Mouse (Mus musculus): ENCODE data around the gene Foxm1. TPM values are rescaled to one million over a fixed set of nuclear protein-coding genes. Genes with fewer than 3 reads are reported as not detected.

The Foxm1 gene
- polyA plus RNA-seq, 1 experiment from 2014 or later = 5.7 TPM

DNA sequence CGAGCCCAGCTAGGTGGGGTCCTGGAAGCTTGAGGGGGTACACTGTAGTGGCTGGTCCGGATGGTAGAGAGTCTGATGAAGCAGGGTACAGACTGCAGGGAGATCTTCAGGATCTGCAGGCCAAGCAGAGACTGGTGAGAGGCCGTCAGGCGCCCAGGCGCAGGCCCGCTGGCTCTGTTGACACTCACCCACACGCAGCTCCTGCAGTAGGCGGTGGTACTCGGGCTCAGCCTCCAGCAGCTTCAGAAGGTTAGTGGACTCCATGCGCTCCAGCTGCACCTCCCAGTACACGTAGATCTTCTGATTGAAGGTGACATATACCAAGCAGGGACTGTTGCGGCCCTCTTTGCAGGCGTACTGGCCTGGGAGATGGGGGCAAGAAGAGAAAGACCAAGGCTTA is 47.5 kb downstream of the Foxm1 start:
- Histone ChIP-seq H3K9ac (ENCODE audit: low read length) (no peak overlapping the region), H3K9me3 (ENCODE audit: control insufficient read depth, low read length) (no peaks in the 10 kb centered on the region), H3K4me2 (replicated peaks; ENCODE audit: low read depth) (no peak overlapping the region), H3K36me3 (ENCODE audit: control insufficient read depth, insufficient read depth, low read length) (peaks cover 19% of the 10 kb centered on the region), H3K4me1 (replicated peaks; ENCODE audit: control insufficient read depth, insufficient read depth) (no peaks in the 10 kb centered on the region), H3K27me3 (ENCODE audit: control insufficient read depth, insufficient read depth, low read length) (no peaks in the 10 kb centered on the region), H3K27ac (replicated peaks) (no peak overlapping the region), H3K4me3 (ENCODE audit: low read depth, low read length) (no peak overlapping the region)
- DNase-seq (ENCODE audit: low spot score) (no peak), ATAC-seq (ENCODE audit: low FRiP score, low TSS enrichment) (peak; percentile 22; the same call in 1 of the 2 replicates)
- 94% methylated on average over 13 of the region's 13 CpGs for WGBS
- no peak for TF ChIP-seq EP300 (optimal IDR thresholded peaks at IDR 0.05)
- TF ChIP-seq CTCF (IDR thresholded peaks at IDR 0.05; ENCODE audit: low read depth) = no peak

DNA sequence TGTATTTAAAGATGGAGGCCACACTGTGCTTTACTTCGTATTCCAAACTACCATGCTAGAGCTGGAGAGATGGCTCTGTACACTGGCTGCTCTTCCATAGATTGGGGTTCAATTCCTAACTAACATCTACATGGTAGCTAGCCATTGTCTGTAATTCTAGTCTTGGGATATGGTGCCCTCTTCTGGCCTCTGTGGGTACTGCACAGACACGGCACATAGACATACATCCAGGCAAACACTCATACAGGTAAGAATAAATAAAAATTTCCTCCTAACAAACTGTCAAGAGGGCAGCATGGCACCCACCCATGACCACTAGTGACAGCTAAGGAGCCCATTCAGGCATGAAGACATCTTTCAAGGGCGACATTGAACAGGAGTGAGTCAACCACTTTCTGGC is 48.3 kb downstream of the Foxm1 start:
- TF ChIP-seq CTCF (IDR thresholded peaks at IDR 0.05; ENCODE audit: low read depth) (peak; percentile 94), EP300 (optimal IDR thresholded peaks at IDR 0.05) (no peak)
- ATAC-seq (ENCODE audit: low FRiP score, low TSS enrichment) (0 out of 2 replicates have a peak, but pooled peaks have one; percentile 41), DNase-seq (ENCODE audit: low spot score) (peak; percentile 80)
- no peak overlapping the region for H3K9ac ChIP-seq (ENCODE audit: low read length)
- no peak overlapping the region for H3K4me2 ChIP-seq (replicated peaks; ENCODE audit: low read depth)
- WGBS = 15% methylated on average over 3 of the region's 3 CpGs
- no peak overlapping the region for H3K27ac ChIP-seq (replicated peaks)
- no peaks in the 10 kb centered on the region for H3K4me1 ChIP-seq (replicated peaks; ENCODE audit: control insufficient read depth, insufficient read depth)
- no peaks in the 10 kb centered on the region for H3K27me3 ChIP-seq (ENCODE audit: control insufficient read depth, insufficient read depth, low read length)
- peaks cover 19% of the 10 kb centered on the region for H3K36me3 ChIP-seq (ENCODE audit: control insufficient read depth, insufficient read depth, low read length)
- H3K9me3 ChIP-seq (ENCODE audit: control insufficient read depth, low read length) = no peaks in the 10 kb centered on the region
- no peak overlapping the region for H3K4me3 ChIP-seq (ENCODE audit: low read depth, low read length)

DNA sequence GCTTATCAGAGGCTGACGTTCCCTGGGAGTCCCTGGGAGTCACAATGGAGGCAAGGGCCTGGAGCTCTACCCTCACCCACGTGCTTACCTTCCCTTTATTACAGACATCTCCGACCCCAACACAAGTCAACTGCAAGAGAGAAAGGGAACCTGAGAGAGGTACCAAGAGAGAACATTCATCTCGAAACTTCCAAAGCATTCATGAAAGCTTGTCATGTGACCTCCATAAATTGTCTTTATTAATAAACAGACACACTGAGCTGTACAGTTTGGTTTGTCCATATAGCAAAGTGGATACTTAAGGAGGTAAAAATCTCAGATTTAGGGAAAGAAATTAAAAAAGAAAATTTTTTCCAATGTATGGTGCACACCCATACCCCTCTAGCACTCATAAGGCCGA is 53.4 kb downstream of the Foxm1 start:
- H3K4me3 ChIP-seq (ENCODE audit: low read depth, low read length) = no peak overlapping the region
- no peaks in the 10 kb centered on the region for H3K9me3 ChIP-seq (ENCODE audit: control insufficient read depth, low read length)
- H3K4me1 ChIP-seq (replicated peaks; ENCODE audit: control insufficient read depth, insufficient read depth) = no peaks in the 10 kb centered on the region
- H3K9ac ChIP-seq (ENCODE audit: low read length) = no peak overlapping the region
- 84% methylated on average over 5 of the region's 5 CpGs for WGBS
- no peak overlapping the region for H3K27ac ChIP-seq (replicated peaks)
- H3K4me2 ChIP-seq (replicated peaks; ENCODE audit: low read depth) = no peak overlapping the region
- H3K27me3 ChIP-seq (ENCODE audit: control insufficient read depth, insufficient read depth, low read length) = no peaks in the 10 kb centered on the region
- peaks cover 9% of the 10 kb centered on the region; the same call in 1 of the 2 replicates for H3K36me3 ChIP-seq (ENCODE audit: control insufficient read depth, insufficient read depth, low read length)
- ATAC-seq (ENCODE audit: low FRiP score, low TSS enrichment) = no peak
- DNase-seq (ENCODE audit: low spot score) = no peak
- TF ChIP-seq EP300 (optimal IDR thresholded peaks at IDR 0.05) (no peak), CTCF (IDR thresholded peaks at IDR 0.05; ENCODE audit: low read depth) (no peak)

DNA sequence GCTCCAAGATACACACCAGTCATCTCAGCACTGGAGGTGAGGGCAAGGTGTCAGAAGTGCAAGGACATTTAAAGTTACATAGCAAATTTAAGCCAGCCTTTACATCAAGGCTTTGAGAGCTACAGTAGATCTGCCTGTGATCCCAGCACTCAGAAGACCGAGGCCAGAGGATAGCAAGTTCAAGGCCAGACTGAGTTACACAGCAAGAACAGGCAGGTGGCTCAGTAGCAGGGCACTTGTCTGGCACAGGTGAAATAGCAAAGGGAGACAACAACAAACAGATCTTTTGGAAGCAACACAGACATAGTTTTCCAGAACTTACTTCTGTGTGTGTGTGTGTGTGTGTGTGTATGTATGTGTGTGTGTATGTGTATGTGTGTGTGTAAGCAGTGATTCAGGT is 55.3 kb downstream of the Foxm1 start:
- Histone ChIP-seq H3K4me2 (replicated peaks; ENCODE audit: low read depth) (no peak overlapping the region), H3K27me3 (ENCODE audit: control insufficient read depth, insufficient read depth, low read length) (no peaks in the 10 kb centered on the region), H3K9me3 (ENCODE audit: control insufficient read depth, low read length) (no peaks in the 10 kb centered on the region), H3K4me3 (ENCODE audit: low read depth, low read length) (no peak overlapping the region), H3K9ac (ENCODE audit: low read length) (no peak overlapping the region), H3K4me1 (replicated peaks; ENCODE audit: control insufficient read depth, insufficient read depth) (no peaks in the 10 kb centered on the region), H3K27ac (replicated peaks) (no peak overlapping the region), H3K36me3 (ENCODE audit: control insufficient read depth, insufficient read depth, low read length) (no peaks in the 10 kb centered on the region)
- TF ChIP-seq CTCF (IDR thresholded peaks at IDR 0.05; ENCODE audit: low read depth) (no peak), EP300 (optimal IDR thresholded peaks at IDR 0.05) (no peak)
- WGBS = 85% methylated on average over 1 of the region's 1 CpGs
- DNase-seq (ENCODE audit: low spot score) (no peak), ATAC-seq (ENCODE audit: low FRiP score, low TSS enrichment) (no peak)

DNA sequence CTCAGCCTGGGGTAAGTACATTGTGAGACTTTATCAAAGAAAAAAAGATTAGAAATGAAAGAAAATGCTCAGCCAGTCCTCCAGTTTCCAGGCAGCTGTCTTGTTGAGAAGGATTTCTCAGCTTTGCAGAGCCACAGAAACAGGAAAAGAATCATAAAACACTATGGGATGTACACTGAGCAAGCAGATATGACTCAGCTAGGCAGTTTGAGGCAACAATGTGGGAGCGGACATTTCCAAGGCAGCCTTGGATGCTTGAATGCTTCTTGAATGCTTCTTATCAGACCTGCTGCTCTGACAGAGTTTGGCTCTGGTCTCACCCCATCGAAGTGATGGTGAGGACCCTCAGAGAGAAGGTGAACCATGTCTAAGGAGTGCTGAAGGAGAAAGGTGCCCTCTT is 58.3 kb downstream of the Foxm1 start:
- no peak for DNase-seq (ENCODE audit: low spot score)
- no peaks in the 10 kb centered on the region for H3K27me3 ChIP-seq (ENCODE audit: control insufficient read depth, insufficient read depth, low read length)
- no peak for ATAC-seq (ENCODE audit: low FRiP score, low TSS enrichment)
- TF ChIP-seq EP300 (optimal IDR thresholded peaks at IDR 0.05) (no peak), CTCF (IDR thresholded peaks at IDR 0.05; ENCODE audit: low read depth) (no peak)
- no peak overlapping the region for H3K4me2 ChIP-seq (replicated peaks; ENCODE audit: low read depth)
- H3K4me3 ChIP-seq (ENCODE audit: low read depth, low read length) = no peak overlapping the region
- H3K36me3 ChIP-seq (ENCODE audit: control insufficient read depth, insufficient read depth, low read length) = no peaks in the 10 kb centered on the region
- no peak overlapping the region for H3K27ac ChIP-seq (replicated peaks)
- no peak overlapping the region for H3K9ac ChIP-seq (ENCODE audit: low read length)
- H3K9me3 ChIP-seq (ENCODE audit: control insufficient read depth, low read length) = no peaks in the 10 kb centered on the region
- no peaks in the 10 kb centered on the region for H3K4me1 ChIP-seq (replicated peaks; ENCODE audit: control insufficient read depth, insufficient read depth)
- 79% methylated on average over 2 of the region's 2 CpGs for WGBS

DNA sequence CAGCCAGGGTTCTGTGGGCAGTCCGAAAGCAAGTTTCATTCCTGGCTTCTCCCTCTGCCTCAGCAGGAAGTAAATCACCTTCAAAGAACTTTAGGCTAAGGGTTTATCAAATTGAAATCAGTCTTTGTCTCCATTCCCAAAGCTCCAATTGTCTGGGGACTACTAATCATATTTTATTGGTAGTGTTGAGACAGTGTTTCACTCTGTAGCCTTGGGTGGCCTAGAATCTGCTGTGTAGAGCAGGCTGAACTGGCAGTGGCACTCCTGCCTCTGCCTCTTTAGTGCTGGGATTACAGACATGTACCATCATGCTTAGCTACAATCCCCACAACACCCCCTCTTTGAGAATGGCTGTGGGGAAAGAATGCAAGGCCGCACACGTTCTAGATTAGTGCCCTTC is 58.7 kb downstream of the Foxm1 start:
- H3K9ac ChIP-seq (ENCODE audit: low read length) = no peak overlapping the region
- TF ChIP-seq EP300 (optimal IDR thresholded peaks at IDR 0.05) (no peak), CTCF (IDR thresholded peaks at IDR 0.05; ENCODE audit: low read depth) (no peak)
- 82% methylated on average over 3 of the region's 3 CpGs for WGBS
- no peak overlapping the region for H3K4me2 ChIP-seq (replicated peaks; ENCODE audit: low read depth)
- H3K27ac ChIP-seq (replicated peaks) = no peak overlapping the region
- no peaks in the 10 kb centered on the region for H3K4me1 ChIP-seq (replicated peaks; ENCODE audit: control insufficient read depth, insufficient read depth)
- ATAC-seq (ENCODE audit: low FRiP score, low TSS enrichment) = no peak
- DNase-seq (ENCODE audit: low spot score) = no peak
- H3K4me3 ChIP-seq (ENCODE audit: low read depth, low read length) = no peak overlapping the region
- H3K36me3 ChIP-seq (ENCODE audit: control insufficient read depth, insufficient read depth, low read length) = no peaks in the 10 kb centered on the region
- H3K9me3 ChIP-seq (ENCODE audit: control insufficient read depth, low read length) = no peaks in the 10 kb centered on the region
- H3K27me3 ChIP-seq (ENCODE audit: control insufficient read depth, insufficient read depth, low read length) = no peaks in the 10 kb centered on the region
